Mouse (Mus musculus): ENCODE measurements around the gene Zswim7. TPM values are rescaled to one million over a fixed set of nuclear protein-coding genes. Genes with fewer than 3 reads are reported as not detected.

The Zswim7 gene
- polyA plus RNA-seq (2012; rRNA removed; ENCODE audit: low replicate concordance) = 17.7 and 19.2 TPM in 2 replicates

GRCm38 (mm10) chr11:62280675-62281600, at the start of gene Zswim7, which contains the start of gene Ttc19:
Gene Zswim7 (minus strand): TSS chr11:62281375.
Gene Ttc19 (plus strand): TSS chr11:62281473.

GRCm38 (mm10) chr11:62248401-62249244, 32.6 kb downstream of the Zswim7 start, which contains the start of gene Adora2b:
Gene Adora2b (plus strand): TSS chr11:62248984.

Other genes starting within 250 kb of the Zswim7 start
- 4.8 and 5.2 TPM in 2 replicates for gene Adora2b, start 32.4 kb downstream of the Zswim7 start, polyA plus RNA-seq (2012; rRNA removed; ENCODE audit: low replicate concordance)
- 7.8 and 13.2 TPM in 2 replicates for gene Ttc19, start 98 bp upstream of the Zswim7 start, polyA plus RNA-seq (2012; rRNA removed; ENCODE audit: low replicate concordance)
- gene Pigl, start 177.1 kb upstream of the Zswim7 start, polyA plus RNA-seq (2012; rRNA removed; ENCODE audit: low replicate concordance) = 11.1 and 11.2 TPM in 2 replicates
- gene Ncor1, start 177.2 kb upstream of the Zswim7 start, polyA plus RNA-seq (2012; rRNA removed; ENCODE audit: low replicate concordance) = 125 and 143 TPM in 2 replicates

Data from subcutaneous adipose tissue, adult 2 months (tissue).